Mouse (Mus musculus): ENCODE results near the gene Pidd1.
A peak's percentile ranks its signal among the peaks of the same experiment; 100 is the strongest.

Pidd1 gene

GRCm38 (mm10) chr7:141443828-141444237, at the start of gene Pidd1:
TSS of gene Pidd1 (minus strand) at chr7:141444025.
- DNase-seq, result peak; percentile 69

- no peak for DNase-seq
Measured at GRCm38 (mm10) chr7:141492738-141493137, 48.9 kb upstream of the Pidd1 start.

- DNase-seq, result no peak
Measured at GRCm38 (mm10) chr7:141491151-141491550, 47.3 kb upstream of the Pidd1 start.

- DNase-seq, result no peak
Measured at GRCm38 (mm10) chr7:141487141-141487540, 43.3 kb upstream of the Pidd1 start.

- no peak for DNase-seq
Measured at GRCm38 (mm10) chr7:141486239-141486638, 42.4 kb upstream of the Pidd1 start.

- no peak for DNase-seq
Measured at GRCm38 (mm10) chr7:141485606-141486005, 41.8 kb upstream of the Pidd1 start.

GRCm38 (mm10) chr7:141485186-141485585, 41.4 kb upstream of the Pidd1 start:
- no peak for DNase-seq

GRCm38 (mm10) chr7:141484186-141485120, 40.6 kb upstream of the Pidd1 start:
- DNase-seq, result no peak

- no peak for DNase-seq
Measured at GRCm38 (mm10) chr7:141483114-141483653, 39.4 kb upstream of the Pidd1 start.

GRCm38 (mm10) chr7:141482531-141483024, 38.8 kb upstream of the Pidd1 start:
- DNase-seq, result no peak

- DNase-seq, result no peak
Measured at GRCm38 (mm10) chr7:141481498-141482401, 37.9 kb upstream of the Pidd1 start.

- DNase-seq, result peak; percentile 73
Measured at GRCm38 (mm10) chr7:141480842-141481497, 37.1 kb upstream of the Pidd1 start.

- DNase-seq, result no peak
Measured at GRCm38 (mm10) chr7:141478270-141478748, 34.5 kb upstream of the Pidd1 start.

GRCm38 (mm10) chr7:141477578-141478269, 33.9 kb upstream of the Pidd1 start:
- no peak for DNase-seq

GRCm38 (mm10) chr7:141476981-141477370, 33.2 kb upstream of the Pidd1 start:
- no peak for DNase-seq

- peak; percentile 95 for DNase-seq
Measured at GRCm38 (mm10) chr7:141476226-141476980, 32.6 kb upstream of the Pidd1 start.

- DNase-seq, result no peak
Measured at GRCm38 (mm10) chr7:141475805-141476158, 32.0 kb upstream of the Pidd1 start.

- DNase-seq, result peak; percentile 85
Measured at GRCm38 (mm10) chr7:141475011-141475804, 31.4 kb upstream of the Pidd1 start, which contains the start of the genes Polr2l and Tspan4. TSS of gene Polr2l (minus strand) at chr7:141475132. TSS of gene Tspan4 (plus strand) at chr7:141475240.

- DNase-seq, result no peak
Measured at GRCm38 (mm10) chr7:141474160-141474559, 30.3 kb upstream of the Pidd1 start.

- no peak for DNase-seq
Measured at GRCm38 (mm10) chr7:141472763-141473162, 28.9 kb upstream of the Pidd1 start.
